Mouse (Mus musculus): Measurements from ENCODE around the gene Oscp1.

Oscp1 gene

DNA sequence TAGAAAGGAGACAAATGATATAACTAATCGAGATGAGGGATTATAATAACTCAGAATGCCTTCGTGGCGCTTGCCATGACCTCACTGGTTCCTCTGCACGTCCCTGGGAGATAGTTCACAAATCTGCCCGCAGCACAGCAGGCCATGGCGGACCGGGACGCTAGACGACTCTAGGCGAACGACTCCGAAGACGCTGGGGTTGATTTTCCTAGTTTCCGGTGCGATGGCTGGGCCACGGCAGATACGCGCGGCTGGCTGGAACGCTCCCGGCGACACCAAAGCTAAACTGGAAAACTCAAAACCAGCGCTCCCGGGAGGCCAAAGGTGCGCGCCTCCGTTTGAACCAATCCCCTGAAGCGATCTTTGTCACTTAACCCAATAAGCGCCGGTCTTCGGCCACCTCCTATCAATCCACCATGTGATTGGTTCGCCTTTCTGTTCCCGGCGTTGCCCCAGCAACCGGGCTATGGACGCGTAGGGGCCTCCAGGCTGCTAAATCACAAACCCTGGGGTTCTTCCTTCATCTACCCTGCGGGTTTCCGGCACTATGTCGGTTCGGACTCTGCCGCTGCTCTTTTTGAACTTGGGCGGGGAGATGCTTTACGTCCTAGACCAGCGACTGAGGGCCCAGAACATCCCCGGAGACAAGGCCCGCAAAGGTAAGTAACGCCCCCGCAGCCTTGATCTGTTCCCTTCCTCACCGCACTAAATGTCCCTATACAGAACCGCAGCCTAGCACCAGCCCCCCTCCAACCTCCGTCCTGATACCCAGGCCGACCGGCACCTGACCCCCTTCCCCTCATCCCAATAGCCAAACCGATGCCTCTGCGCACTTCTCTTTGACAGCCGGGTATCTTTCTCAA, at the start of gene Oscp1:
Gene Oscp1, plus strand, starts transcription at position 432 of the 863 bp plus-strand sequence.
- in situ Hi-C loops (cut with MboI, MseI) = loop anchor here (10.0 kb wide), 1 partner anchor 696 kb away; the partner anchor contains the start of genes AU040320 and Ncdn

DNA sequence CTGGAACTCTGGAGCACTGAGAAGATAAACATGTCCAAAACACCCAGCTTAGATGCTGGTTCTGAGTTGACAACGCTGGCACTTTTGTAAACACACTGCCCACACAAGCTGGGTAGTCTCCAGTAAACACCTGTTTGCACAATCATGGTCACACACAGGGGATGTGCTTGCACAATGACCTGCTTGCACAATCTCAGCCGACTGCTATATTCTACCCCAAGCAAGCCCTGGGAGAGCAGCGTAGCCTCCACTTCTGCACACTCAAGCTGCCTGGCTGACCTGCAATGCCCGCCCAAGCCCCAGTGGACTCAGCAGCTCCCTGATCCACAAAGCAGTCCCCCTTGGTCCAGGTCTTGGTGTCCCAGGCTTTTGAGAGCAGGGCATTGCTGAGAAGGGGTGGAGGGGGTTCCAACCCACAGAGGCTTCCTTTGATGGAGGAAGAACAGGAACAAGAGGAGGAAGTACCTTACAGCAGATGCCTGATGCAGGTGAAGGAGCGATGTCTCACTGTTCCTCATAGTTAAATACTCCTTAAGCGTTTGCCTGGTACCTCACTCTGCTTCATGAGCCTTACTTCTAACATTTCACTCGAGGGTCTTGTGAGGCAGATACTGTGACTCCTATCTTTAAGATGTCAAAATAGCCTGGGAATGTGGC, 40.6 kb upstream of the Oscp1 start:
- in situ Hi-C loops (cut with MboI, MseI) = no loop called here

- in situ Hi-C loops (cut with MboI, MseI) = no loop called here
Observed at GRCm38 (mm10) chr4:126018966-126019538, 39.3 kb upstream of the Oscp1 start.

DNA sequence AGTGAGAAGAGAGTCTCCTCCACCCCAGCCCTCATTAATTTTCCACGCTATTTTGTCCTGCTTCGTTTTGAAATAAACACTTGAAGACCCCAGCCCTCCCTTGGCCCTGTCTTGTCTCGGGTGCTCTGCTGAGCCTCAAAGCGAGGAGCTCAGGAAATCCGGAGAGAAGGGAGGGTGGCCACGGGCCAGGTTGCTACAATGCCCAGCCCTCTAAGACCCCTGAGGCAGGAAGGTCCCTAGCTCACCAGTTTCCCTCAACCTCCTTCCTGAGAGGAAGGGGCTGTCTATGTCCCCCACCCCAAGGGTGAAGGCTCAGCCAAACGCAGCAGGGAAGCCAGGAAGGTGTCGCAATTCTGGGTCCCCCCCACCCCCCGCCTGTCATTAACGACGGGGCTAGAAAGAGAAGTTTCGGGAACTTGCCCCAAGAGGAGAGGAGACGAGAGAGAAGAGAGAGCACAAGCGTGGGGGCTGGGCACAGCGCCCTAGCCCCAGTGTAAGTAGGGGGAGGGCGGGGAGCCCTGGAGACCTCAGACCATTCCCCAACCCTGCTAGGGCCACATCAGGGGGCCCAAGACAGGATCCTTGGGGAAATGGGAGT, 34.0 kb upstream of the Oscp1 start, which contains the start of gene Csf3r:
Gene Csf3r, plus strand, starts transcription at position 248 of the 598 bp plus-strand sequence.
- in situ Hi-C loops (cut with MboI, MseI) = no loop called here

DNA sequence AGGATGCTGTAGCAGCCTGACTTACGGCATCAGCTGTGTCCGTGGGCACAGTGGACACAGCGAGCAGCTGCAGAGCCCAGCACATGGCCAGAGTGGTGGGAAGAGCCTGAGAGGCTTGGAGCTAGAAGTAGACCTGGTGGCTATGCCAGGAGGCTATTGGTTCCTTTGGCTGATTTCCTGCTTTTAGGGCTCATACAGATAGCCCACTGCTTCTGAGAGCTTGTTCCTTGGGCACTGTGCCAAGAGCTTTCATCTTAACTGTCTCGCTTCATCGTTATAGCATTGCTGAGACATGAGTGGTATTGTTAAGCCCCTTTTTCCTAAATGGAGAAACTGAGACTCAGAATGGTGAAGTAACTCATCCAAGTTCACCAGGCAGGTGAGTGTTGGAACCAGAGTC, 32.6 kb upstream of the Oscp1 start:
- in situ Hi-C loops (cut with MboI, MseI) = no loop called here

GRCm38 (mm10) chr4:126027980-126028379, 30.4 kb upstream of the Oscp1 start:
- in situ Hi-C loops (cut with MboI, MseI) = no loop called here

- in situ Hi-C loops (cut with MboI, MseI) = no loop called here
Observed at GRCm38 (mm10) chr4:126029042-126029441, 29.3 kb upstream of the Oscp1 start.

DNA sequence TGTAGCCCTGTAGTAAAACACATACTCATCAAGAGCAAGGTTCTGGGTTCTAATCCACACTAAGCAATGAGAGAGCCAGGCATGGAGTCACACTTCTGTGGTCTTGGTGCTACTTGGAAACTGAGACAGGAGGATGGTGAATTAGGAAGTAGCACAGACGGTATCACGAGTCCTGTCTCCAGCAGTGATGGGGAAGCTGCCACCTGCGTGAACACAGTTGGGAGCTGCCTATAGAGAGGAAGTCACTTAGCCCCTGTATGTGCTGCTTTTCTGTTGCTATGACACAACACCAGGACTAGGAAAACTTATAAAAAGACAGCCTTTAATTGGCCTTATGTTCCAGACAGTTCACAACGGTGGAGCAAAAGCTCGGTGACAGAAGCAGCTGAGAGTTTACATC, 27.7 kb upstream of the Oscp1 start:
- in situ Hi-C loops (cut with MboI, MseI) = no loop called here

GRCm38 (mm10) chr4:126035413-126035812, 23.0 kb upstream of the Oscp1 start:
- in situ Hi-C loops (cut with MboI, MseI) = no loop called here

- in situ Hi-C loops (cut with MboI, MseI) = no loop called here
Observed at GRCm38 (mm10) chr4:126046851-126047585, 11.3 kb upstream of the Oscp1 start, which contains the start of gene Mrps15. TSS of gene Mrps15 (plus strand) at chr4:126046925.

- in situ Hi-C loops (cut with MboI, MseI) = loop anchor here (10.0 kb wide), 1 partner anchor 703 kb away; the partner anchor contains the start of genes AU040320 and Ncdn
Observed at GRCm38 (mm10) chr4:126051617-126052016, 6.7 kb upstream of the Oscp1 start.

- in situ Hi-C loops (cut with MboI, MseI) = loop anchor here (10.0 kb wide), 1 partner anchor 697 kb away; the partner anchor contains the start of genes AU040320 and Ncdn
Observed at GRCm38 (mm10) chr4:126057207-126058133, 895 bp upstream of the Oscp1 start.

DNA sequence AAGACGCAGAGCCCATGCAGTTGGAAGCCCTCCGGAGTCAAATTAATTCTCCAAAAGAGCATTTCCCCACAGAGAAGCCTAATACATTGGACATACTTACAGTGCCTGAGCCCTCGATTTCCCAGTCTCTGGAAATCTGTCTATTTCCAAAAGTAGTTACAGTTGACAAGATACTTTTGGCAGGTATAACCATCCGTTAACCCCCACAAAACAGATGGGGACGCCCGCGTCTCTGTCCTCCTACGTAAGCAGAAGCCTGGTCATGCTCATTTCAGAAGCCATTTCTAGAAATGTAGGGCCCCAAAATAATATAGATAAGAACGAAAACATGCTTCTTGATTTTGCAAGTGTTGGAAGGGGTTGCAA, 615 bp downstream of the Oscp1 start:
- in situ Hi-C loops (cut with MboI, MseI) = loop anchor here (10.0 kb wide), 1 partner anchor 696 kb away; the partner anchor contains the start of genes AU040320 and Ncdn

DNA sequence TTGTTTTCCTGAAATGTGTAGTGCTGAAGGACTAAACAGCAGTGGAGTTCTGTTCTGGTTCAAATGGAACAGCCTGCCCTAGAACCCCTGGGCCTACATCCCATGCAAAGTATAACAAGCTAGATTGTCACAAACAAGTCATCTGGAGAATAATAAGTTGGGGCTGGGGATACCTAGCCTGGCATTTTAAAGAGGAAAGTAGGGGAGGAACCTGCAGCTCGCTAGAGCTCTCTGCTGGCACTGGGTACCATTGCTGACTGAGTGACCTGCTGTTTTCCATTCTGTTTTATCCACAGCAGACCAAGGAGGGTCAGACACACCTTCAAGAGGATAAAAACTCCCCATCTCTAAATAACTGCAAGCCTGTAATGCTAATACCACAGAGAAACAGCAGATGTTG, 4.5 kb downstream of the Oscp1 start:
- in situ Hi-C loops (cut with MboI, MseI) = no loop called here

DNA sequence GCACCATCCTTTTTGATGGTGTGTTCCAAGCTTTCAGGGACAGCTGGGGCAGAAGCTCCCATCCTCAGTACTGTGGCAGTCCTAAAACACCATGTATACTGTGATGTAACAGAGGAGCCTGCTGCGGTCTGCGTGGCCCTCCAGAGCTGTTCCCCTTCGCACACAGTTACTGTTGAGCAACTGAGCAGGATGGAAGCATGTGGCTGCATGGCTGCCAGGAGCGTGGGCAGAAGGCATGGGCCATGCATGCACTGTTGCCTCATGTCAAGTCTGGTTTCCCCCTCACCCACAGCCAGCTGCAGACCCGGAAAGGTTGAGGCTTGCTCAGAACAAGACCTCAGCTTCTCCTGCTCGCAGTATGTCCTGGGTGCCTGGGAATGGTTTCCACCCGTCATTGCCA, 6.9 kb downstream of the Oscp1 start:
- in situ Hi-C loops (cut with MboI, MseI) = loop anchor here (5.0 kb wide), 1 partner anchor 87 kb away; no protein-coding TSS in a partner anchor

DNA sequence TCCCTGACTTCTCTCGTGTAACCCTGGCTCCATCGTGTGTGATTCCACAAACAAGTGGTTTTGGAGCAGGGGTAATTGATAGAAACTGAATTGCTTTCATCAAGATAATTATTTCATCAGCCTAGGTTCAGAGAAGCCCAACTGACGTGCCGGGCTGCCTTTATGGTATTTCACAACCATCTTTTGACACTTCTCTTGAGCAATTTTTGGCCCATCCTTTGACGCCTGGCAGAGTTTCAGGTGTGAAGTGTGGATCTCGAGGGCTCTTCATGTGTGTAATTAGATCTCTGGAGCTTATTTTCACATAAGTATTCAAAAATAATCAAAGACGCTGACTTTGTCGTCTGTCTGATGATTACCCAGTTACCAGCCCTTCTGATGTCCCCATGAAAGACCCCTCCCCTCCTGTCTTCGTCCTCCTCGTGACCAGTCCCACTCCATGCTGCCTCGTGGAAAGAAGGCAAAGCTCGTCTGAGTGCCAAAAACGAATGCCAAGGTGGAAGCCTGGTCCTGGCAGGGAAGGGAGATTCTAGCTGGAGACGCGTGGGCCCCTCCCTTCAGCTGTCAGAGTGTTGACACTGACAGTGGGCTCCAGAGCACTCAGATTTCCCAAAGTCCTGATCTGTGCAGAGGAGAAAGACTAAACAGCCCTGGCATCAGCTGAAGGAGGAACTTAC, 9.2 kb downstream of the Oscp1 start:
- in situ Hi-C loops (cut with MboI, MseI) = loop anchor here (5.0 kb wide), 1 partner anchor 85 kb away; no protein-coding TSS in a partner anchor

DNA sequence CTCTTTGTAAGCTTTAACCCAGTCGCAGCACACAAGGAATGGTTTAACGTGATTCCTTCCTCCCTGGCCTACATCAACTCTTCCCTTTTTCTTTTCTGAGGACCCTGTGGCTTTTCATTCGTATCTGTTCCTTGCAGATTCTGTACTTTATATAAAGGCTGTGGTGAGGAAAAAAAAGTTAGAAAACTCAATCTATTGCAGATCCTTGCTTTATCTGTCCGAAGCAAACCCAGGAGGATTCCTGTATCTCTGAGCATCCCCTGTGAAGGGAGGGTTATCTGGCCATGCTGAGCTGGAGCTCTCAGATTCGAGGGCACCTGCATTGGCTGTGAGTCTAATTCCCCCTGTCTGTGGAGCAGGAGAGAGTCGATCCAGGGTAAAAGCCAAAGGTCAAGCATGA, 10.5 kb downstream of the Oscp1 start:
- in situ Hi-C loops (cut with MboI, MseI) = loop anchor here (5.0 kb wide), 1 partner anchor 83 kb away; no protein-coding TSS in a partner anchor

DNA sequence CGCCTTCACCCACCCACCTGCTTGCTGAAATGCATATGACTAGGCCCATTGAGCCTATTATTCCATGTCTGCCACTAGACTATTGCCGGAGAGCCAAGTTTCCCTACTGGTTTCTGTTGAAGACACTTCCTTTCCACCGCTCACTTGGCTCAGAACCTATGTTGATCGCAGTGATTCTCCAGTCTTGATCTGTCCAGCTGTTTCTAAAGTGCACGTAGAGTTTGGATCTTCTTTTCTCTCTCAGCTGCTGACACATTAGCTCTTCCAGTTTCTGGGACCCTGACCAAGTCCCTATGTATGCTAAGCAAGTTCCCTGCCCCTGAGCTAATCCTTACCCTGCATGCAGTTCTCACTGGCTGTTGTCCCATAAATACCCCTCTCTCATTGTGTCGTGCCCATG, 19.5 kb downstream of the Oscp1 start:
- in situ Hi-C loops (cut with MboI, MseI) = loop anchor here (5.0 to 25.0 kb wide), 2 partner anchors 44 to 1366 kb away; partner anchors contain the start of genes Fhl3 and Sf3a3

DNA sequence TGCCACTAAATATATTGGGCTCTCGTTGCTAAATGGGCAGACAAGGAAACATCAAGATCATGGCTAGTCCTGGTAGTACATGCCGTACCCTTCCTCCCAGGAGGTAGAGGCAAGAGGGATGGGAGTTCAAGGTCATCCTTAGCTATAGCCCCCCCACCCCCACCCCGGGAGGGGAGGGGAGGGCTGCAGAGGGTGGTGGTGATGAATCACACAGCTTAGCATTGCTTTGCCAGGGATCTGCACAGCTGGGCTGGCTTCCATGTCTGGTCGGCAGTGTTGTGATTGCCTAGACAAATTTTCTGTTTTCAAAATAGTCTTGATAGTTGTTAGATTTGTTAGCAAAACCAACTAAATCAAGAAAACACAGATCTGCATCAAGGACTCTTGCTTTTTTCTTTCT, 20.9 kb downstream of the Oscp1 start:
- in situ Hi-C loops (cut with MboI, MseI) = loop anchor here (5.0 to 25.0 kb wide), 2 partner anchors 43 to 1367 kb away; partner anchors contain the start of genes Fhl3 and Sf3a3

All from regulatory T cell (primary cell).